Mouse (Mus musculus): Measurements from ENCODE around the gene Tmem236.
A peak's percentile ranks its signal among the peaks of the same experiment; 100 is the strongest.

Gene Tmem236

DNA sequence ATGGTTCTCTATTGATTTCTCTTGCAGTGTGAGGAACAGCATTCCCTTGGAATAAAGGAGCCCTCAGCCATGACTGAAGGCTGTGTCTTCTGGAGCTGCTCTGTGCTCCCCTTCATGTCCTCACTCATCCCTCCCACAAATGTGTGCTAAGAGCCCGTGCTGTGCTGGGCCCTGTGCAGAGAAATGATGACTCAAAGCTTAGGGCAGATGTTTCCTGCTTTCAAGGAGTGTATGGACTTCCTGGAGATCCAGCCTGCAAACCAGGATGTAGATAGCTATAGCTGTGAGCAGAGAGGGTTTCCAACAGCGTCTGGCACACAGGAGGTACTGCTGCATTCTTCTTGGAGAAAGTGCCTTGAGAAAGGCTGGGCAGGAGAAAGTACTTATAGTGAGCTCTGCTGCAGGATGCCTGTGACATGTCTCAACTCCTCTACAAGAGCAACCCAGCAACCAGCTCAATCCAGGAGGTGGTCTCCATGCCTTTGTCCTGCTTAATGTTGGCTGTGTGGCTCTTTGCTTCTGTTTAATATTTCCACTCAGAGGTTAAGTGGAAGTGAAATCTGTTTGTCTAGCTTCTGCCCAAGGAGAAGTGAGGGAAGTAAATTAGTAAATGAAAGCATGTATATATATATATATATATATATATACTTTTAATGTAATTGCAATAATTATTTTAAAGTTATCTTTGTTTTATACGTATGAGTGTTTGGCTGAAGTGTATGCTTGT, 8.5 kb upstream of the Tmem236 start:
- TF ChIP-seq GATA4 (IDR thresholded peaks at IDR 0.05; ENCODE audit: insufficient replicate concordance, low read length): peak; percentile 80; the same call in 1 of the 2 replicates

GRCm38 (mm10) chr2:14167721-14168120, 6.6 kb upstream of the Tmem236 start:
- TF ChIP-seq GATA4 (IDR thresholded peaks at IDR 0.05; ENCODE audit: insufficient replicate concordance, low read length): no peak

- TF ChIP-seq GATA4 (IDR thresholded peaks at IDR 0.05; ENCODE audit: insufficient replicate concordance, low read length): no peak
These were observed 2.3 kb downstream of the Tmem236 start for GRCm38 (mm10) chr2:14176460-14177193.

- TF ChIP-seq GATA4 (IDR thresholded peaks at IDR 0.05; ENCODE audit: insufficient replicate concordance, low read length): no peak
These were observed 10.1 kb downstream of the Tmem236 start for GRCm38 (mm10) chr2:14184375-14184774.

GRCm38 (mm10) chr2:14190684-14191083, 16.4 kb downstream of the Tmem236 start:
- no peak for TF ChIP-seq GATA4 (IDR thresholded peaks at IDR 0.05; ENCODE audit: insufficient replicate concordance, low read length)

GRCm38 (mm10) chr2:14191601-14192000, 17.3 kb downstream of the Tmem236 start:
- no peak for TF ChIP-seq GATA4 (IDR thresholded peaks at IDR 0.05; ENCODE audit: insufficient replicate concordance, low read length)

- TF ChIP-seq GATA4 (IDR thresholded peaks at IDR 0.05; ENCODE audit: insufficient replicate concordance, low read length): no peak
These were observed 17.7 kb downstream of the Tmem236 start for GRCm38 (mm10) chr2:14192046-14192445.

GRCm38 (mm10) chr2:14199621-14200020, 25.3 kb downstream of the Tmem236 start:
- no peak for TF ChIP-seq GATA4 (IDR thresholded peaks at IDR 0.05; ENCODE audit: insufficient replicate concordance, low read length)

GRCm38 (mm10) chr2:14204308-14204707, 30.0 kb downstream of the Tmem236 start:
- no peak for TF ChIP-seq GATA4 (IDR thresholded peaks at IDR 0.05; ENCODE audit: insufficient replicate concordance, low read length)

DNA sequence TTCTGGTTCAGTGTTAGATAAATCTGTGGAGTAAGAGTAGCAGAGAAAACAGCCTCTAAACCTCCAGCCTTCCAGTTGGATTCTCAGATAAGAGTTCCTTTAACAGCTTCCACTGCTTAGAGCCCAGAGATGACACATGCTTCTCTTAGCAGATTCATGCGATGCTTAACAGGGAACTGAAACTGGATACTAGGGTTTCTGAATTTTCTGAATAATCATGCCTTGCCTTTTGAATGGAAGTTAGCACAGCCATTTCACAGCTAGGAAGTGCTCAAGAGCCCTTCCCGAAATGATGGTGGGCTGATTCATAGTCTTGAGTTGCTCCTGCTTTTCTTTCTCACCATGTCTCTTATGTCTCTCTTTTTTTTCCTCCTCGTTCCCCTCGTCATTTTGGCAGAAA, 32.5 kb downstream of the Tmem236 start:
- TF ChIP-seq GATA4 (IDR thresholded peaks at IDR 0.05; ENCODE audit: insufficient replicate concordance, low read length): no peak

- TF ChIP-seq GATA4 (IDR thresholded peaks at IDR 0.05; ENCODE audit: insufficient replicate concordance, low read length): no peak
These were observed 36.4 kb downstream of the Tmem236 start for GRCm38 (mm10) chr2:14210731-14211130.

DNA sequence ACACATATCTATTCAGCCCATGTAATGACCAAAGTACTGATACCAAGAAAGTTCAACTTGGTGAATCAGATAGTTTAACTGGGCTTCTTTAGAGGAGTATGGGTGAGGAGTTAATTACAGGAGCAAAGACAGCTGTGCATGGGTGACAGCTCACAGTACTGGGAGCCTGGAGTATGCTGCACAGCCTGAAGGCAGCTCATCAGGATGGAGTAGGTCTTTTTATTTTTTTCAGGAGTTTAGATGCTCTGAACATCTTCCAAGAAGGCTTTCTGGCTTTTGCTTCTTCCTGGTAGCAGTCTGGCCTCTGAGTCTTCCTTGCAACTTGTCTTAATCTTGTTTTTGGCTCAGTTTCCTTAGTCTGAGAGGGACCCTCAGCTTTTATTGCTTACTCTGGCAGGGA, 37.3 kb downstream of the Tmem236 start:
- TF ChIP-seq GATA4 (IDR thresholded peaks at IDR 0.05; ENCODE audit: insufficient replicate concordance, low read length): no peak

DNA sequence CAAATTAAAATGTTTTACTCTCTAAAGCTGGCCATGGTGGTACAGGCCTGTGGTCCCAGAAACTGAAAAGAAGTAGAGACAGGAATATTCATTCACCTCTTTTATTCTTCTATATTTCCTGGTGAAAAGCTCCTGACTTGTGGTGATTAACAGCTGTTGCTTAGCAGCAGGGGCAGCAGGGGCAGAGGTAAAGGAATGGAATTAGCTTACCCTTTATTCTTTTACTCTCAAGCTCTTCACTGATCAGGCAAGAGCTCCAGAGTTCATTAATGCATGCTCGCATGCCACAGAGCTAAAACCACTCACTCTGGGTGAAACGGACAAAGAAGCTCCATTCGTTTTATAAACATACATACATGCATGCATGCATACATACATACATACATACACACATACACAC, 40.4 kb downstream of the Tmem236 start:
- TF ChIP-seq GATA4 (IDR thresholded peaks at IDR 0.05; ENCODE audit: insufficient replicate concordance, low read length): no peak

GRCm38 (mm10) chr2:14216653-14217052, 42.3 kb downstream of the Tmem236 start:
- no peak for TF ChIP-seq GATA4 (IDR thresholded peaks at IDR 0.05; ENCODE audit: insufficient replicate concordance, low read length)

DNA sequence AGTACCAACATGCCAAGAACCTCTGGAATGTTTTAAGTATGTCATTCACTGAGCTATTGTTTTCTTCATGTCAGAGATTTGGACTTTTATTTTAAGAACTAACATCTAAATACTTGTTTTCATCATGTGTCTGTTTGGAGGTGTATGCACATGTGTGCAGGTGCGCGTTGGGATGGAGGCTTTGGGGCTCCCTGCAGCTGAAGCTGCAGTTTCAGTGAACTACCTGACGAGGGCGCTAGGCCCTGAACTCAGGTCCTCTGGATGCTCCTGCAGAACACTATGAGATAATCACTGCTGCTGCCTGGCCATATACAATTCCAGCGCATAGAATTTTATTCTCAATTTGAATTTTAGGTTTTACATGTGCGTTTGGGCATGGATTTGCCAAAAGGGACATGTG, 43.8 kb downstream of the Tmem236 start:
- TF ChIP-seq GATA4 (IDR thresholded peaks at IDR 0.05; ENCODE audit: insufficient replicate concordance, low read length): no peak

DNA sequence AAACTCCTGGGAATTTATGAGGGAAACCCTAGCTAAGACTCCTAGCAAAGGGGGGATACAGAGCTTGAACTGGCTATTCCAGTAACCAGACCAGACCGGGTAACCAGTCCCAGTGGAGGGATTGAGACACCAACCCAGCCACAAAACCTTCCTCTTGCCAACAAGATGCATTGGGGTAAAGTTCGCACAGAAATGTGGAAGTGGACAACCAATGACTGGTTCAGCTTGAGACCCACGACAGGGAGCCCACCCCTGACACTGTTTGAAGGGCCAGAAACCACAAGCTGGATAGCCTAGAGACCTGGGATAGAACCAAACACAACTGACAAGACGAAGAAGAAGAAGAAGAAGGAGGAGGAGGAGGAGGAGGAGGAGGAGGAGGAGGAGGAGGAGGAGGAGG, 50.1 kb downstream of the Tmem236 start:
- no peak for TF ChIP-seq GATA4 (IDR thresholded peaks at IDR 0.05; ENCODE audit: insufficient replicate concordance, low read length)

Measured in liver, adult (tissue).